Mouse (Mus musculus) heart, adult 11 months (tissue): ENCODE measurements around the gene Uqcrfs1.

Experiments used
- DNase-seq: peaks from one replicate; pipeline ENCODE4 v3.0.0; 2022

Gene Uqcrfs1

DNA sequence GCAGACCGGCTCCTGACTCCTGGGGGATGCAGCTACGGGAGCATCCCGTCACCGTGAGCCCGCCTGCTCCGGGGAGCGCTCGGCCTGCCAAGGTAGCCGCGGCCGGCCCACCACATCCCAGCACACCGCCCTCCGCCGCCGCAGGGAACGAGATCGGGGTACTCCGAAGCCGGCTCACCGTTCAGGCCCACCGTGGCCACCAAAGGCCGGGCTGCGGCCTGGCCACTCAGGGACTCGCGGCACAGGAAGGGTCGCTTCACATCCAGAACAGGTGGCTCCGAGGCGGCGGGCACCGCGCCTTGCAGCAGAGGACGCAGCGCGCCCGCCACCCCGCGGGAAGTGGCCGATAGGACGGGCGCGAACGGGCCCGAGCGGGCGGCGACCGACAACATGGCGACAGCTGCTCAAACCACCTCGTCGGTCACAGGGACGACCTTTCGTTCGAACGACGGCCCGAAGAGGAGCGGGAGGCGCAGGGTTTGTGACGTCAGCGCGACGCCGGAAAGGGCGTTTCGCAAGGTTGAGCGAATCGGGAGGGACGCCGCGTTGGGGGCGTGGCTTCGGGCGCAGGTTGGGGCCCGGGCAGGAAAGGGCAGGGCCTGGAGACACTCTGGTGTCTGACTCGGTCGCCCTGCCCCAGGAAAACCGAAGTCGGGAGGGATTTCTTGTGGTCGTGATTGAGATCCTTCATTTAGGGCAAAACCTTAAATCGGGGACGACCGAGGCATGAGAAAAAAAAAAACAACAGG, at the start of gene Uqcrfs1:
Uqcrfs1 (minus strand) TSS at position 507 of the 749 bp plus-strand sequence.
- DNase-seq: peak; percentile 99

DNA sequence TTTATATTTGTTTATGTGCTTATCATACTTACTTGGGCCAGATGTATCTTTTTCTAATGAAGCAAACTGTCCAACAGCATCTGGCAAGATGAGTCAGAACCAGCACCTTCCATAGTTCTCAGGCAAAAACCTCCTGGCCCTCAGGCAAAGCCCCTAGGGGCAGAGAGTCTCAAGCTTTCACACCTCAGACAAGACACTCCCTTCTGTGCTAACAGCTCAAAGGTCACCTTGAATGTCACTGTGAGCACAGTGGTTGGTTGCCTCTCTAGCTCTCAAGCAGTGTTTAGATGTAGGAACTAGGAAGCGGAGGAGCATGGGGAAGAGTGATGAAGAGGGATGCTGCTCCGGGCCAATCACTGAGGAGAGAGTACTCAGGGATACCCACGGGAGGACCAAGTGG, 40.6 kb upstream of the Uqcrfs1 start:
- no peak for DNase-seq

DNA sequence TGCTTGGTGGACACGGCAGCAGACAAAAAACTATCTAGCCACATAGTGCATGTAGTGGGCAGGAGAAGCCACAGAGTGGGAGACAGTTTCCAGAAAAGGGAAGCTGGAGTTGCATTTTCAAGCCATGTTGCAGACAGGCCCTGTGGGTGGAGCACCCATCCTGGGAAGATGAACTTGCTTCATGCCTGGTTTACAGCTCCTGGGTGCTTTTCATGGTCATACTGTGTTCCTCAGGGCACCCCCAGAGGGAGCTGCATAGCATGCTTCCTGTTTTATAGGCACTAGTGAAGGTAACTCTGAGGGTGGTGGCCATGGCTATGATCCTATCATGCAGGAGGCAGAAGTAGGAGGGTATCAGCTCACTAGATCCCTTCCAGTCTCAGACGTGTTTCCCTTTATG, 37.4 kb upstream of the Uqcrfs1 start:
- DNase-seq: peak; percentile 91

DNA sequence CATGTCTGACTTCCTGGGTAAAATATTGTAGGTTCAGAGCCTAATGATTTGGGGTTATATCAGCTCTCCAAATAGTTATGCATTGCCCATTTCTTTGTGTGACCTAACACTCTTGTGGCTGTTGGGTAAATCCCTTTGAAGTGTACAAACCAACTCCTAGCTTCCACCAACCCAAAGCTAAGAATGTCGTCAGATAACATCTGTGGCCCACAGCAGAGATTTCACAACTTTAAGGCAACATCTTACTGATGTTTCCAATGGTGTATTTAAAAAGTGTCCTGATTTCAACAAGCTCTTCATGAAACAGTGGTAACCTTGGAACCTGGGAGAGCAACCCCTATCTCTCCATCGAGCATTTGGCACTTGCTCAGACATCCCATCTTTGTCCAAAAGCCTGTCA, 33.6 kb upstream of the Uqcrfs1 start:
- DNase-seq: no peak

DNA sequence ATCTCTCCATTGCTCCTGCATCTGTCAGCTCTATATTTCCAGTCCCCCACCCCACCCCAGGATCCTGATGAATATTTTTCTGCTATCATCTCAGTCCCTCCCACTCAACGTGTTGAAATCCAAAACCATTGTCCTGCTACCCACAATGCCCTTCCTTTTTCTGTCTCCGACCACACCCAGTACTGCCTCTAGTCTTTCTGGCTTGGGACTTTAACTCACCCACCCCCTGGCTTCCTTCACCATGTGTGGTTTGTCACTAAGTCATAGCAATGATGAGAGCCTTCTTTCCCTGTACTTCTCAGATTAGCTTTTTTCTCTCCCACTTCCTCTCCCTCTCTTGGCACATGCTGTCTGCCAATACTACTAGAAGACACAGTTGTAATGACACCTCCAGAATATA, 31.7 kb upstream of the Uqcrfs1 start:
- no peak for DNase-seq

DNA sequence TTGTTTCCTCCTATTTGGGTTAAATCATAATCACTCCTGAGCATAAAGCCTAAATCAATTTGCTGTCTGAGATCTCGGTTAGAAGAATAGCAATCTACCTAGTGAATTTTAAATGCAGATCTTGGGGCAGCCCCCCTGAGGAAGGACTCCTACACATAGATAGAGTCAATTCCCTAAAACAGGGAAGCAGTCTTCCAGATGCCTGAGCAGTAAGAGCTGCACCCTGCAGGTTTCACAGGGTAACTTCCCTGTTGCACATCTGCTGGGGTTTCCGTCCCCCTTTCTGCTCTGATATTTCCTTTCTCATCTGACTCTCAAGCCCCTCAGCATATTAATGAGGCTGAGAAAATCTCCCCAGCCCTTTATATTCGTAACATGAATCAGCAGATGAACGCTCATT, 27.8 kb upstream of the Uqcrfs1 start:
- DNase-seq: no peak

DNA sequence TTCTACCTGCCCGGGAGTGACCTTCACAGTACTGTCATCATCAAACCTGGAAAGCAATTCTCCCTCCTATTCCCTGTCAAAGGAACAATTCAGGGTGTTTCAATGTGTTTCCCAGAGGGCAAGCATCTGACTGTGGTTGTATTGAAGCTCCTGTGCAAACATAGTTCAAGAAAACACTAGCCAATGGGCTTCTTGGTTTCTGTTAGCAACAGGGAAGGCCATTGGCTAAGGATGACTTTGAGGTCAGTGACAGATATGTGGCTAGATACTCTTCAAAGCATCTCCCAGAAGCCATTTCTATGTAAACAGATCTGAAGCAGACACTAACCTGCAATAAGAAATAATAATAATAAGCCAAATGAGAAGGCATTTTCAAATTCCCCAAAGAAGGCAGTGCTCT, 25.0 kb upstream of the Uqcrfs1 start:
- peak; percentile 46 for DNase-seq

DNA sequence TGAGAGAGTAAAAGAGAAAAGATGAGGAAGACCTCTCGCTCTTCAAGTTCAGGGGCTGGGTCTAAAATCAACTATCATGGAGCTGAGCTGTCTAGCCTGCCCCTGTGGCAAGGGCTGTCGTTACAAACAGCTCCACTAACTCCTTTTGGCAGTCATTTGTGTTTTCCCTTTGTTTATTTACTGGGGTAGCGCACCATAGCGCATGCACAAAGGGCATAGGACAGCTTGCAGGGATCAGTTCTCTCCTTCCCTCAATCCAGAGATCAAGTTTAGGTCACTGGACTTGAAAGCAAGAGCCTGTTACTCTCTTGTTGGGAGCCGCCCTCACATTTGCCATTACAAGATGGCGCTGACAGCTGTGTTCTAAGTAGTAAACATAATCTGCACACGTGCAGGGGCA, 22.4 kb upstream of the Uqcrfs1 start:
- DNase-seq: no peak

DNA sequence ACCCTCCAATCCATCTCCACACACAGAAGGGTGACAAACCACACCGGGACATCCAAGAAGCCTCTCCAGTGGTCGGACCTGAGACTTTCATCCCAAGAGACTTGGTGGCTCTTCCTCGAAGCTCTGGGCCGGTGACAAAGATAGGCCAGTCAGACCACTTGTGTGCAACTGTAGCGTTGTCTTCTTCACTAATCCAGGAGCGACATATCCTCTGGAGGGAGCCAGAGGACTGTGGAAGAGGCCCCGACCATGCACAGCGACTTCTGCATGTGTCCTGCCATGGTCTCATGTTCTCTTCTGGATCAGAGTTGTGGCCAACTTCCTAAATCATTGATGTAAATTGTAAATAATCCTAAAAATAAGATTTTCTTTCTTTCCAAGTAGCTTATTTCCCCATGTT, 21.6 kb upstream of the Uqcrfs1 start:
- peak; percentile 90 for DNase-seq

DNA sequence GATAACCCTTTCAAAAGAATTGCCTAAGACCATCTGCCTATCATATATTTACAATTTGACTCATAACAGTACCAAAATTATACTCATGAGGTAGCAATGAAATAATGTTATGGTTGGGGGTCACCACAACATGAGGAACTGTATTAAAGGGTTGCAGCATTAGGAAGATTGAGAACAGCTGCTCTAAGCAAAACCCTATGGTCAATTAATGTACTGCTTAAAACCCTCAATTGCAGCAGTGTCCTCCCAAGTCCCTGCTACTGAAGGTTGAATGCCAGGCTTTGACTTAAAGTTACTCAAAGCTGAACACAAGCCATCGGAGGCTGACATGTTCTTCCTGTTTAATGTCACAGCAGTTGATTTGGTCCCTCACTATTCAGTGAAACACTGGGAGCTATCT, 15.4 kb upstream of the Uqcrfs1 start:
- DNase-seq: no peak

DNA sequence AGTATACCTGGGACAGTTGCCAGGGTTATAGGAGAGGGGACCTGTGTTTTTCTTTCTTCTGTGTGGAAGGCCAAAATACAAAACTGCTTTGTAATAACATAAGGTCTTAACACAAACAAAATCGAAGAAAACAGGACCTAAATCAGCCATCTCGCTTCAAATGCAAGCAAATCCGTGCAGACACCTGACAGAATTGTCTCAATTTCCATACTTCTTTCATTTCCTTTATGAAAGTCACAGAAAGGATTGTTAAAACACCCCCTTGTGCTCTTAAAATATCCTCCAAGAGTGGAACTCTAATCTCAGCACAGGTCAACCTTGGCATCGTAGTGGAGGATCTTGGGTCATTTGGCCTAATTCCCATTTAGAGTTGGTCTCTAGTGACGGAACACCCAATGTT, 14.9 kb upstream of the Uqcrfs1 start:
- DNase-seq: no peak

DNA sequence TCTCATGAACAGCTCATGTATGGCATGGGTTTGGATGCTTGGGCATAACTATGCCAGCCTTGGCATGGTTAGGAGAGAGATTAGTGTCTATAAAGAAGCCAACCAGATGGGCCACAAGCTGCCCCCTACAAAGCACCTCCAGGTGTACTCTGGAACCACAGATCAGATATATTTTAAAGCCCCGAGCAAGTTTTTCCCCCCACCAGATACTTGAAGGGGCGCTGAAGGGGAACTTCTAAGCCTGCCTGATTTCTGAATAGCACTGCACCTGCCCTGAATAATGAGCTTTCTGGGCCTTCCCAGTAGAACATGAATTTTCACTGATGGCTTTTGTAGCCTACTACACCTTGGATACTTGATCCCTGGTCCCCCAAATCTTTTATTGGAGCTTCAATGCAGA, 12.6 kb upstream of the Uqcrfs1 start:
- DNase-seq: peak; percentile 42

DNA sequence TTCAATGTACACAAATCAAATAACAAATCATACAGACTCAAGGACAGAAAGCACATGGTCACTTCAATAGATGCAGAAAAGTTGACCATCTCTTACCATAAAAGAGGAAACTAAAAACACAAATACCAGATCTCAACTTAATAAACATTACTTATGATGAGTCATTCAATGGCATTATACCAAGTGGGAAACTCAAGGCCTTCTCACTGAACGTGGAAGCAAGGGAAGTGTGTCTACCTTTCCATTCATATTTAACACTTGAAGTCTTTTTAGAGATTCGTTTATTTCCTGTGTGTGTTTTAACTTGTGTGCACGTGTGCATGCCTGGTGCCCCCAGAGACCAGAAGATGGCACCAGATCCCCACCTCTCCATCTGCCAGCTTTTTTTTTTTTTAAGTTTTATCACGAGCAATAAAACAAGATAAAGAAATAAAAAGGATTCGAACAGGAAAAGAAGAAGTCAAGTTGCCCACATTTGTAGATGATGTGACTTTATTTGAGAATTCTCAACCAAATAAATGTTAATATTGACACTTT, 8.0 kb upstream of the Uqcrfs1 start:
- DNase-seq: peak; percentile 59

DNA sequence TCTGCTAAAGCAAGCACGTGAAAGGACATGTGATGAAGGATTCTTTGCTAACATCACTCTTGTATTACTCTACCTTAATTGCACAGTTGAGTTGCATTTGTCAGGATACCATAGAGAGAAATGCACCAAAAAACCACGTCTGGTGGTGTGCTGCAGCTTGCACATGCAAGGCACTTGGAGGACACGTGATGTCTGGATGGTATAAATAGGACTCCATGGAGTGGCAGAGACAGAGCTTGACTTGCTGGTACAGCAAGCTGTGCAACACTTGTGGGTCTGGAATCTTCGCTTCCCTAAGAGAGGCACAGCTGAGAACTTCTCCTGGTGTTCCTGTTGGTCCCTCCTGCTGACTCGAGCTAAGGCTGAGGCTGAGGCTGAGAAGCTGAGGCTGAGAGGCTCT, 4.2 kb upstream of the Uqcrfs1 start:
- peak; percentile 59 for DNase-seq

DNA sequence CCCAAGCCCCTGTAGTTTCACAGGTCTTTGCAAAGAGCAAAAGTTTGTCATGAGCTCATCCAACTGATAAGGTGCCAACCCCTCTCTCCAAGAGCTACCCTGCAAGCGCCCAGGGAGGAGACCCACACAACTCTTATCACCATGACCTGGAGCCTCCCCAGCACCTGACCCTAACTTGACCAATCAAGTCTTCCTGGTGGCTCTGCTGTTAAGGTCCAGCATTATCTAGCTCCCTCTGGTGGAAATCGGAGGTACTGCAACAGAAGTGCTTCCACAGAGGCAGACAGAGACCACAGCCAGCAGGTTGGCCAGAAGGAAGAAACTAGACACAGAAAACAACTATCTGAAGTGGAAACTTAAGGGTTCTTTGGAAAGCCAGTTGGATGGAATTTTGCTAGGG, 3.7 kb upstream of the Uqcrfs1 start:
- DNase-seq: peak; percentile 97

DNA sequence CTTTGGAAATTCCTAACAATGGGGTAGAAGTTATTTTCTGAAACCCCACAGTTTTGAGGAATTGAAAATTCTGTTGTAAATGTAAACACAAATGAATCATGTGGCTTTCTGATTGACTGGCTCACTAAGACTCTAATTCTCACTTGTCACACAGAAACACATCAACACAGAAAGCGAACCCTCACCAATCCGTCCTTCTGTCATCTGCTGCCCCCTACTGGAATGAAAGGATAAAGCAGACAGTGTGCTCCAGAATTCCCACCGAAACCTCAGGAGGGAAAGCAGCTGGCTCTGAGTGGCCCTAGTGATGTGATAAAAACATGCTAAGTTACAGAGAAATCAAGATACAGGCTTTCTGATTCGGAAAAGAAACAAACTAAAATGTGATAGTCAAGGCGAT, 14.4 kb downstream of the Uqcrfs1 start:
- peak; percentile 86 for DNase-seq

DNA sequence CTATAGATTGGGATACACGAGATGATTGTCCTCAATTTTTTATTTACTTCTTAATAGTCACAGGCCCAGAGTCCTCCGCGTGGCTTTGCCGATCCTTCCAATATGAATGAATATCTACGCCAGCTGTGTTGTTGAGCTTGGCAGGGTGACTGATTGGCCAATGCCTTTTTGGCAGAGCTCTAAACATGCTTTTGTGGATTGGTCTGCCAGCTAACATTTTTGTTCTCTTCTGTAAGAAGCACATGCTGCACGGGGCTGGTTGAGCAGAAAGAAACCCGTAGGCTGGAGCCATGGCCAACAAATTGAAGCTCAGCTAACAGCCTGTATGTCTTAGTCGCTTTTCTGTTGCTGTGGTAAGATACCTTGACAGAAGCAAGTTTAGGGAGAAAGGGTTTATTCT, 20.2 kb downstream of the Uqcrfs1 start:
- DNase-seq: peak; percentile 97

DNA sequence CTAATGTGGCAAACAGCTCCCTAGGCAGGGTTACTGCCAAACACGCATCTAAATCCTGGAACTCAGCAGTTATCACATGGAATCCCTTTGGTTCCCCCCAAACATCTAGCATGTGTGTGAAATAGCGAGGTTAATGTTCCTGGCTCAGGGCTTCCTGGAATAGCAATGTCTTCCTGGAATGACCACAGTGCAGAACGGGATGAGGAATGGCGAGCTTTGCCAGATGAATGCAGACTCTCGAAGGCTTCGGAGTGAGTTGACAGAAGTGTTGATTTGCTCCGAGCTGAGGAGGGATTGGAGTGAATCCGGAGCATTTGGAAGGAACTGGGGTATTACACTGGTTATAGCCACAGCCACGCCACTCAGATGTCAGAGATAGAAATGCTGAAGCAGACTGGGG, 21.2 kb downstream of the Uqcrfs1 start:
- peak; percentile 95 for DNase-seq

DNA sequence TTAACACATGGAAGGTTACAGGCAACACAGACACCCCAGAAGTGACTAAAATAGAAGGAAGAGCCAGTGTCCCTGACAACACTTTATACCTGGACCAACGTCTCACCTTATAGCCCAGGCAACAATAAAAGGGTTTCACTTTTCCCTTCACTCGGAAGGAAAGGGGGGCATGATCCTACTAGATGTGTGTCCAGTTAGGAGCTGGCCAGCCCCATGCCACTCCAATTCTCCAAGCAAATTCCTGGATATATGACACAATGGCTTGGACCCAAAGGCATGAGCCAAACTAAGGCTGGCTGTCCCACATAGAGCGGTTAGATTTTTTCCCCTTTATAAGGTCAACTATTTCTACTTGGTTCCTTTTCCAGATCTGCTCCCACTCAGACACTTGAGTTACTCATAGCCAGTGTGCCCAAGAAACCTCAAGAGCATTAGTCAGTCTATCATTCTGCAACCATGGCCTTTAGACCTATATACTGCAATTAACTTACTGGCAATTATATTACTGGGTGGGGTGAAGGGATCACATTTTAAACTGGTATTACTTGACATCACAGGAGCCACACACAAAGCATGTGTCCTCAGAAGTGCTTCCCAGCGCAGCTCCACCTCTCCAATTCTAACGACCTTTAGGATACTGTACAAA, 21.8 kb downstream of the Uqcrfs1 start:
- peak; percentile 82 for DNase-seq

DNA sequence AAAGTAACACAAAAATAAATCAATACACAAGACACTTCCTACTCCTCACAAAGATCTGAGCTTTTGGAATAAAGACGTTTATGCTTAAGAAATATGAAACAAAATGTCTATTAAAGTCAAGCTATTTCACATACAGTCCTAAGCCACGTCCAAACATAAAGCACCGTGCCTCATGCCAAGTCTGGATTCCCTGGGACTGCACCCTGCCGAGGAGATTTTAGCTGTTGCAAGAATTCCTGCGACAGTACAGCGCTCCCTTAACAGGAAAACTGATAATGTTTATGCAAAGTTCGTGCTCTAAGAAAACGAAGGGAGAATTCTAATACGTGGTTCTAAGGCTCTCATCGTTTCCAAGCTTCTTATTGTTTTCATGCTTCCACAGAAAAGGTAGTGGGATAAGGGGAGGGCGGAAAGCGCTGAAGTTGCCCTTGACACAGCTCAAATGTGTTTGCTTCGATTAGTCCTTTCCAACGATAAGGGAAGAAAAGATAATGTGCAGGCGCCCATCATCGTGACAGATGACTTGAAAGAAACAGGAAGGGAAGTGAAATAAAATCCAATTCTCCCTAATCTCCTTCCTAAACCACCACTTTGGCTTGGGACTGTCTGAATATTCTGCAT, 23.8 kb downstream of the Uqcrfs1 start:
- peak; percentile 54 for DNase-seq

DNA sequence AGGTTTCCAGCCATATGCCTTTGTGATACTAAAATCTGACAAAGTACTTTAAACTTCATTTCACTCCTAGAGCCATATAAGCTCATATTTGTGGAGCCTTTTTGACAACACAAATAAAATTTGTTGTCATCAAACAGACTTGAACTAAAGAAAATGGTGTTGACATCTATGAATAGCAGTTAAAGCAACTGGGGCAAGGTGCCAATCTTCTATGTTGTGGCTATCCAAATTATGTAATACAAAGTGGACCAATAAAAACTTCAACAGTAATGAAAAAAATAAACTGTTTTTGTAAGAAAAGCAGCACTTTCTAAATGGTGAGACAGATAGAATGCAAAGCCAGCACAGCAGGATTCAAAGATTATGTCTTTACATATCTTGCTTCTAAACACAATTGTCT, 27.0 kb downstream of the Uqcrfs1 start:
- no peak for DNase-seq

DNA sequence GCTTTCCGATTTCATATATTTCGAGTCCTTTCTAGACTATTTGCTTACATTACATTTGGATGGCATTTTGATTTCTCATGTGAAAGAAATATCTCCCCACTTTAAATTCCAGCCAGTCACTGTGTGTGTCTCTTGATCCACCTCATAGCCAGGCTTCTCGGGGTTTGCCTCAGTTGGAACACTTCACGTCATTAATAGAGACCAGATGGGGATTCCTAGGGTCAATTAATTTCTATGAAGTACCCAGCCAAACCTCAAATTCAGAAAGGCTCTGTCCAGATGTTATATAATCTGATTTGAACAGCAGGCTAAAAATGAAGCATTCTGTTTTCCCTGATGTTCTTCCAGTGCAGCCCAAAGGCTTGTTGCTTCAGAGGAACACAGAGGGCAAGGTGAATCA, 37.5 kb downstream of the Uqcrfs1 start:
- DNase-seq: no peak

DNA sequence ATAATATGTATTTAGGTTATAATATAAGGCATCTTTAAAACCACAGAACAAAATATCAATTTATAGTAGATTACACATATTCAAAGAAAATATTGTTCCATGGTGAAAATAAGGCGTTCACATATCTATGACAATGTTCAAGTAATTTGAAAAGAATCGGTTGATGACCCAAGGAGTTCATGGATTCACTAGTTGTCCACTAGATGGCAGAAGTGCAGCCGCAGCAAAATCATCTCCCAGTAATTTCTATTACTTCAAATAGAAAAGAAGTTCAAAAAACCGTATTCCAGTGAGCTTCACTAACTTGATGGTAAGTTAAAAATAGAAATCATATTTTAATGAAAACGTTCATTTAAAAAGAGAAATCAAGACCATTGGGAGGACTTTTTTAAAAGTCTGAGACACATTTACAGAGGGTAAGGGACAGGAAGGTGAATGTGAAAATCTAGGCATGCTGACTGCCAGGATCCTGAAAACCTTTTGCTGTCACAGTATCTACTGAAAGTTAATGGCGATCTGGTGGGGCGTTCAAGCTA, 43.2 kb downstream of the Uqcrfs1 start:
- DNase-seq: no peak
